Mouse (Mus musculus) liver, adult 2 months (tissue): Measurements from ENCODE around the gene Tmem178b.

Experiments used
- CTCF ChIP-seq: fragments of 200-500 bp; IDR thresholded peaks from 2 replicates; pipeline ENCODE4 v1.5.1; 2011; ENCODE audit warnings: low read depth, low read length, control low read depth
- POLR2A ChIP-seq: fragments of 200-500 bp; IDR thresholded peaks from 2 replicates; pipeline ENCODE4 v1.6.1; 2011; ENCODE audit warnings: low read length, control low read depth; ENCODE audit not compliant: insufficient read depth; ENCODE audit errors: extremely low read depth

DNA sequence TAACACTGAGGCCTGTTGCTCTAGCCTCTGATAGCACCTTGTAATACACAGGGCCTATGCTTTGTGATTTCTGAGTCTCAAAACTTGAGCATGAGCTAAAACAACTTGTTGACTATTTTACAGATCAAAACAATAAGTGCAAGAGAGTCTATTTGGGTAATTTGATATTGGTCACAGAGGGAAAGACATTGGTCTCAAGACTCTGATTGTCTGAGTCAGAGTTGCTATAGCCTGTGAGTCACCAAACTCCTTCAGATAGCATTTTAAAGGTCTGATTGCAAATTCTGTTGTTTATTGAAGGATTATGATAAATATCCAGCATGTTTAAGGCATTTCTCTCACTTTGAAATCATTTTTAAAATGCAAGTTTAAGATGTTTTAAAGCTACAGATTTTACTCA, 250.9 kb downstream of the Tmem178b start:
- no peak for TF ChIP-seq CTCF
- no peak for TF ChIP-seq POLR2A
